9 mouse cellular contexts compared by ENCODE assay signal in the genomic region with DNA sequence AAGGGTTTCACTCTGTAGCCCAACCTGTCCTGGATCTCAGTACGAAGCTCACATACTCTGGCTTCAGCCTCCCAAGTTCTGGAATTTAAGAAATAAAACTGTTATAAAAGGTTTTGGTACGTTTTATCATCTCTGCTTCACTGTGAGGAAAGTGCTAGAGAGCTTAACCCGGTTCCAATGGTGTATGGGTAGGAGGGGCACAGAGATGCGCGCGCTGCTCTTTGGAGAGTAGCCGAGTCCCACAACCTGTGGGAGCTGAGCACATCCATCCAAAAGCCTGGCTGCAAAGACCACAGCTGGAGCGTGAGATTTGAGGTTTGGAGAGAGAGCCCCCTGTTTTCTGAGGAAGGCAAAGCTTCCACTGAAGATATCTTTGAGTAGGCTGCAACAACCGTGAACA. TPM values are rescaled to one million over a fixed set of nuclear protein-coding genes. Genes with fewer than 3 reads are reported as not detected.
DNase-seq lines count a peak whose midpoint lies in the region; ATAC-seq and TF ChIP-seq lines count a peak whose summit lies in the region.
"Had no signal": no experiment of that assay in that cellular context is flagged by ENCODE, and none has a peak within 500 bp of the region (broad histone marks: within the 10 kb centered on the region; RNA-seq: fewer than 3 reads in every experiment).

No protein-coding gene starts in this region.

- H3K36me3 ChIP-seq in kidney, postnatal 0 days (ENCODE audit: insufficient read depth, low read length), result no peaks in the 10 kb centered on the region
- H3K36me3 ChIP-seq in forebrain, embryonic 14.5 days (ENCODE audit: control insufficient read depth, insufficient read depth, low read length), result no peaks in the 10 kb centered on the region
- no peaks in the 10 kb centered on the region for H3K36me3 ChIP-seq in liver, embryonic 12.5 days
- H3K36me3 ChIP-seq in stomach, embryonic 15.5 days, result no peaks in the 10 kb centered on the region

- no peaks in the 10 kb centered on the region for H3K27me3 ChIP-seq in kidney, postnatal 0 days (ENCODE audit: insufficient read depth, low read length)
- H3K27me3 ChIP-seq in forebrain, embryonic 14.5 days (replicated peaks; ENCODE audit: control insufficient read depth, insufficient read depth, low read length), result no peaks in the 10 kb centered on the region
- H3K27me3 ChIP-seq in liver, embryonic 12.5 days (replicated peaks), result peaks cover 35% of the 10 kb centered on the region
- H3K27me3 ChIP-seq in stomach, embryonic 15.5 days (replicated peaks), result no peaks in the 10 kb centered on the region

- DNase-seq in kidney, postnatal 0 days (ENCODE audit: low spot score), result peak; percentile 27
- DNase-seq in kidney, postnatal 36 days, result no peak
- peak; percentile 83 for DNase-seq in R1 (ENCODE audit: low read depth, low spot score)
- DNase-seq in forebrain, embryonic 14.5 days (ENCODE audit: low spot score), result peak; percentile 37
- DNase-seq in cerebellum, adult 11 months, result no peak
- DNase-seq in urinary bladder, adult 2 months (ENCODE audit: low spot score), result no peak

- H3K4me2 ChIP-seq in kidney, postnatal 0 days (ENCODE audit: low read length), result peak overlapping the region; percentile 66
- peak overlapping the region; percentile 47 for H3K4me2 ChIP-seq in forebrain, embryonic 14.5 days (ENCODE audit: low read length)
- H3K4me2 ChIP-seq in liver, embryonic 12.5 days, result peak overlapping the region; percentile 68
- H3K4me2 ChIP-seq in stomach, embryonic 15.5 days, result peak overlapping the region; percentile 65

- H3K9me3 ChIP-seq in kidney, postnatal 0 days (replicated peaks; ENCODE audit: low read length), result no peaks in the 10 kb centered on the region
- no peaks in the 10 kb centered on the region for H3K9me3 ChIP-seq in forebrain, embryonic 14.5 days (replicated peaks; ENCODE audit: control insufficient read depth, low read length)
- no peaks in the 10 kb centered on the region for H3K9me3 ChIP-seq in liver, embryonic 12.5 days (replicated peaks)
- no peaks in the 10 kb centered on the region for H3K9me3 ChIP-seq in stomach, embryonic 15.5 days

- TF ChIP-seq CTCF in kidney, postnatal 0 days (IDR thresholded peaks at IDR 0.05; ENCODE audit: low read depth), result no peak

- no peak overlapping the region for H3K27ac ChIP-seq in kidney, postnatal 0 days
- no peak overlapping the region for H3K27ac ChIP-seq in forebrain, embryonic 14.5 days (ENCODE audit: low read depth, low read length)
- H3K27ac ChIP-seq in liver, embryonic 12.5 days, result no peak overlapping the region
- H3K27ac ChIP-seq in stomach, embryonic 15.5 days, result no peak overlapping the region

- peak overlapping the region; percentile 35 for H3K4me3 ChIP-seq in kidney, postnatal 0 days (replicated peaks; ENCODE audit: low read depth, low read length)
- peak overlapping the region; percentile 26 for H3K4me3 ChIP-seq in forebrain, embryonic 14.5 days (ENCODE audit: low read depth, low read length)
- peak overlapping the region; percentile 53 for H3K4me3 ChIP-seq in liver, embryonic 12.5 days
- peak overlapping the region; percentile 40 for H3K4me3 ChIP-seq in stomach, embryonic 15.5 days (replicated peaks)

- no peaks in the 10 kb centered on the region for H3K4me1 ChIP-seq in kidney, postnatal 0 days (replicated peaks; ENCODE audit: insufficient read depth, low read length)
- no peaks in the 10 kb centered on the region for H3K4me1 ChIP-seq in forebrain, embryonic 14.5 days (ENCODE audit: control insufficient read depth, insufficient read depth, low read length)
- H3K4me1 ChIP-seq in liver, embryonic 12.5 days, result peaks cover 13% of the 10 kb centered on the region
- peaks cover 3% of the 10 kb centered on the region; the same call in 1 of the 2 replicates for H3K4me1 ChIP-seq in stomach, embryonic 15.5 days

- H3K9ac ChIP-seq in kidney, postnatal 0 days (ENCODE audit: low read depth, low read length), result peak overlapping the region; percentile 10; the same call in 1 of the 2 replicates
- H3K9ac ChIP-seq in forebrain, embryonic 14.5 days (ENCODE audit: low read length), result peak overlapping the region; percentile 40; the same call in 1 of the 2 replicates
- H3K9ac ChIP-seq in liver, embryonic 12.5 days, result peak overlapping the region; percentile 17; the same call in 1 of the 2 replicates
- no peak overlapping the region for H3K9ac ChIP-seq in stomach, embryonic 15.5 days

- ATAC-seq in kidney, postnatal 0 days (replicated peaks; ENCODE audit: low FRiP score, low read depth), result 0 out of 2 replicates have a peak, but pooled peaks have one; percentile 53
- ATAC-seq in forebrain, embryonic 14.5 days, result peak; percentile 65; the same call in 1 of the 2 replicates
- ATAC-seq in liver, embryonic 12.5 days, result peak; percentile 58; the same call in 1 of the 2 replicates
- ATAC-seq in stomach, embryonic 15.5 days (ENCODE audit: insufficient read depth, low FRiP score, low read depth), result peak; percentile 43; the same call in 1 of the 2 replicates

- WGBS in kidney, postnatal 0 days, result under 1% methylated on average over 9 of the region's 9 CpGs
- WGBS in forebrain, embryonic 14.5 days, result 1% methylated on average over 9 of the region's 9 CpGs
- WGBS in liver, embryonic 12.5 days (ENCODE audit: insufficient replicate concordance), result 2% methylated on average over 9 of the region's 9 CpGs
- WGBS in stomach, embryonic 15.5 days, result 1% methylated on average over 9 of the region's 9 CpGs

RNA-seq across cellular contexts. Expression of gene Gpx6, which starts 15.5 kb away (rescaled TPM):
- 57.5 and 67.8 TPM in 2 replicates for polyA plus RNA-seq in kidney, postnatal 0 days (2015; fragmentation: Nextera tagmentation; extraction: Ambion mirVana)
- not detected in 2 replicates for polyA plus RNA-seq in forebrain, embryonic 14.5 days (2014; fragmentation: Nextera tagmentation; extraction: Ambion mirVana)
- not detected in 2 replicates for polyA plus RNA-seq in liver, embryonic 12.5 days (2016; fragmentation: Nextera tagmentation; extraction: Ambion mirVana)
- polyA plus RNA-seq in stomach, embryonic 15.5 days (2015; fragmentation: Nextera tagmentation; extraction: Ambion mirVana), result not detected in 2 replicates
- not detected in 2 replicates for polyA plus RNA-seq in urinary bladder, adult 2 months (2012; rRNA removed)
- polyA plus RNA-seq: spleen, adult 2 months had no signal

RNA-seq across cellular contexts. Expression of gene Olfr1367, which starts 19.3 kb away (rescaled TPM):
- polyA plus RNA-seq in kidney, postnatal 0 days (2015; fragmentation: Nextera tagmentation; extraction: Ambion mirVana), result not detected in 2 replicates
- polyA plus RNA-seq in forebrain, embryonic 14.5 days (2014; fragmentation: Nextera tagmentation; extraction: Ambion mirVana), result not detected in 2 replicates
- not detected in 2 replicates for polyA plus RNA-seq in liver, embryonic 12.5 days (2016; fragmentation: Nextera tagmentation; extraction: Ambion mirVana)
- polyA plus RNA-seq in stomach, embryonic 15.5 days (2015; fragmentation: Nextera tagmentation; extraction: Ambion mirVana), result not detected in 2 replicates
- polyA plus RNA-seq in urinary bladder, adult 2 months (2012; rRNA removed), result not detected in 2 replicates
- polyA plus RNA-seq: spleen, adult 2 months had no signal

RNA-seq across cellular contexts. Expression of gene Gpx5, which starts 34.9 kb away (rescaled TPM):
- polyA plus RNA-seq in kidney, postnatal 0 days (2015; fragmentation: Nextera tagmentation; extraction: Ambion mirVana), result not detected in 2 replicates
- polyA plus RNA-seq in forebrain, embryonic 14.5 days (2014; fragmentation: Nextera tagmentation; extraction: Ambion mirVana), result not detected in 2 replicates
- polyA plus RNA-seq in liver, embryonic 12.5 days (2016; fragmentation: Nextera tagmentation; extraction: Ambion mirVana), result not detected in 2 replicates
- not detected in 2 replicates for polyA plus RNA-seq in stomach, embryonic 15.5 days (2015; fragmentation: Nextera tagmentation; extraction: Ambion mirVana)
- 0.10 TPM in 1 of 2 replicates, not detected in the other for polyA plus RNA-seq in urinary bladder, adult 2 months (2012; rRNA removed)
- polyA plus RNA-seq: spleen, adult 2 months had no signal

RNA-seq across cellular contexts. Expression of gene Zscan12, which starts 35.2 kb away (rescaled TPM):
- 9.7 and 10.0 TPM in 2 replicates for polyA plus RNA-seq in kidney, postnatal 0 days (2015; fragmentation: Nextera tagmentation; extraction: Ambion mirVana)
- 14.7 and 15.0 TPM in 2 replicates for polyA plus RNA-seq in forebrain, embryonic 14.5 days (2014; fragmentation: Nextera tagmentation; extraction: Ambion mirVana)
- 5.5 and 5.8 TPM in 2 replicates for polyA plus RNA-seq in liver, embryonic 12.5 days (2016; fragmentation: Nextera tagmentation; extraction: Ambion mirVana)
- polyA plus RNA-seq in stomach, embryonic 15.5 days (2015; fragmentation: Nextera tagmentation; extraction: Ambion mirVana), result 9.9 and 10.0 TPM in 2 replicates
- polyA plus RNA-seq in urinary bladder, adult 2 months (2012; rRNA removed), result 7.9 and 8.0 TPM in 2 replicates

Comparison
In these comparisons a context has a peak if more than half of its experiments do, and no peak if none do; other contexts are left out.
1. DNase-seq: peak in kidney, postnatal 0 days (single experiment), R1 (single experiment) and forebrain, embryonic 14.5 days (single experiment); none in kidney, postnatal 36 days (0 of 2), cerebellum, adult 11 months (single experiment) and urinary bladder, adult 2 months (single experiment).
2. RNA of gene Gpx6, which starts 15.5 kb away (polyA plus RNA-seq): 57.5 to 67.8 TPM in kidney, postnatal 0 days; not detected in forebrain, embryonic 14.5 days, not detected in liver, embryonic 12.5 days, not detected in stomach, embryonic 15.5 days and not detected in urinary bladder, adult 2 months; every median in the first group is over 10 times any median in the second.
3. Peak in every context shown above with its lines, with median percentiles within 50 percentile points of each other: ATAC-seq, H3K4me2 ChIP-seq and H3K4me3 ChIP-seq.